Mouse (Mus musculus) duodenum, adult 2 months (tissue): ENCODE results near the gene Fbxl16. TPM values are rescaled to one million over a fixed set of nuclear protein-coding genes. Genes with fewer than 3 reads are reported as not detected.

Source experiments
- polyA plus RNA-seq: library from polyadenylated mRNA; depleted of rRNA; stranded (reverse); fragments of >200 nt; gene quantifications from 2 replicates; pipeline ENCODE4 v1.2.3, GENCODE M21; 2012; ENCODE audit warnings: low replicate concordance; rRNA removed

Gene Fbxl16
- polyA plus RNA-seq, 1 experiment = 2.5 TPM

Other genes starting within 250 kb of the Fbxl16 start
- 0.35 and 0.44 TPM in 2 replicates for gene Sox8, start 238.4 kb upstream of the Fbxl16 start, polyA plus RNA-seq
- gene Lmf1, start 230.0 kb upstream of the Fbxl16 start, polyA plus RNA-seq = 12.1 and 16.5 TPM in 2 replicates
- 0.23 TPM in 1 of 2 replicates, not detected in the other for gene Gng13, start 91.9 kb upstream of the Fbxl16 start, polyA plus RNA-seq
- 10.7 and 13.7 TPM in 2 replicates for gene Chtf18, start 81.7 kb upstream of the Fbxl16 start, polyA plus RNA-seq
- gene Rpusd1, start 81.4 kb upstream of the Fbxl16 start, polyA plus RNA-seq = 23.9 and 28.5 TPM in 2 replicates
- 0.27 and 0.29 TPM in 2 replicates for gene Mslnl, start 73.0 kb upstream of the Fbxl16 start, polyA plus RNA-seq
- gene Msln, start 54.7 kb upstream of the Fbxl16 start, polyA plus RNA-seq = 2.2 and 3.4 TPM in 2 replicates
- gene Narfl, start 35.3 kb upstream of the Fbxl16 start, polyA plus RNA-seq = 11.9 and 15.5 TPM in 2 replicates
- 26.8 and 27.4 TPM in 2 replicates for gene Haghl, start 23.4 kb upstream of the Fbxl16 start, polyA plus RNA-seq
- gene Ccdc78, start 22.5 kb upstream of the Fbxl16 start, polyA plus RNA-seq = 0.06 TPM in 1 of 2 replicates, not detected in the other
- gene Fam173a, start 16.2 kb upstream of the Fbxl16 start, polyA plus RNA-seq = 94.1 and 137 TPM in 2 replicates
- gene AC134908.4, start 13.4 kb upstream of the Fbxl16 start, polyA plus RNA-seq = not detected in 2 replicates
- 29.1 and 38.2 TPM in 2 replicates for gene Metrn, start 11.9 kb upstream of the Fbxl16 start, polyA plus RNA-seq
- 27.2 and 27.4 TPM in 2 replicates for gene Wdr24, start 14.5 kb downstream of the Fbxl16 start, polyA plus RNA-seq
- gene Jmjd8, start 19.8 kb downstream of the Fbxl16 start, polyA plus RNA-seq = 43.0 and 55.8 TPM in 2 replicates
- 105 and 167 TPM in 2 replicates for gene Stub1, start 24.3 kb downstream of the Fbxl16 start, polyA plus RNA-seq
- gene Rhbdl1, start 28.2 kb downstream of the Fbxl16 start, polyA plus RNA-seq = 6.5 and 12.9 TPM in 2 replicates
- gene Gm20683, start 32.7 kb downstream of the Fbxl16 start, polyA plus RNA-seq = 68.5 and 82.6 TPM in 2 replicates
- gene Rhot2, start 35.8 kb downstream of the Fbxl16 start, polyA plus RNA-seq = 122 and 144 TPM in 2 replicates
- gene Wdr90, start 52.4 kb downstream of the Fbxl16 start, polyA plus RNA-seq = 9.5 and 30.5 TPM in 2 replicates
- 135 and 209 TPM in 2 replicates for gene Mcrip2, start 59.7 kb downstream of the Fbxl16 start, polyA plus RNA-seq
- 162 and 249 TPM in 2 replicates for gene Mettl26, start 66.0 kb downstream of the Fbxl16 start, polyA plus RNA-seq
- gene Wfikkn1, start 71.8 kb downstream of the Fbxl16 start, polyA plus RNA-seq = 1.3 and 1.9 TPM in 2 replicates
- gene Rab40c, start 110.6 kb downstream of the Fbxl16 start, polyA plus RNA-seq = 38.2 and 46.0 TPM in 2 replicates
- gene Pigq, start 135.9 kb downstream of the Fbxl16 start, polyA plus RNA-seq = 69.2 and 87.1 TPM in 2 replicates
- not detected in 2 replicates for gene Nhlrc4, start 135.9 kb downstream of the Fbxl16 start, polyA plus RNA-seq
- not detected in 2 replicates for gene A930017K11Rik, start 143.5 kb downstream of the Fbxl16 start, polyA plus RNA-seq
- 74.2 and 92.9 TPM in 2 replicates for gene Capn15, start 176.7 kb downstream of the Fbxl16 start, polyA plus RNA-seq